Mouse (Mus musculus) G1E (cell line): ENCODE results near the gene Gm13283.

Source experiments
- CTCF ChIP-seq: IDR thresholded peaks from 2 replicates; pipeline ENCODE4 v1.5.1; 2012; ENCODE audit warnings: low read depth, low read length, inconsistent platforms, mixed read lengths
- TAL1 ChIP-seq: conservative IDR thresholded peaks from 2 replicates; pipeline ENCODE4 v1.6.1; 2012; ENCODE audit warnings: low read depth, low read length, inconsistent platforms, mixed read lengths

DNA sequence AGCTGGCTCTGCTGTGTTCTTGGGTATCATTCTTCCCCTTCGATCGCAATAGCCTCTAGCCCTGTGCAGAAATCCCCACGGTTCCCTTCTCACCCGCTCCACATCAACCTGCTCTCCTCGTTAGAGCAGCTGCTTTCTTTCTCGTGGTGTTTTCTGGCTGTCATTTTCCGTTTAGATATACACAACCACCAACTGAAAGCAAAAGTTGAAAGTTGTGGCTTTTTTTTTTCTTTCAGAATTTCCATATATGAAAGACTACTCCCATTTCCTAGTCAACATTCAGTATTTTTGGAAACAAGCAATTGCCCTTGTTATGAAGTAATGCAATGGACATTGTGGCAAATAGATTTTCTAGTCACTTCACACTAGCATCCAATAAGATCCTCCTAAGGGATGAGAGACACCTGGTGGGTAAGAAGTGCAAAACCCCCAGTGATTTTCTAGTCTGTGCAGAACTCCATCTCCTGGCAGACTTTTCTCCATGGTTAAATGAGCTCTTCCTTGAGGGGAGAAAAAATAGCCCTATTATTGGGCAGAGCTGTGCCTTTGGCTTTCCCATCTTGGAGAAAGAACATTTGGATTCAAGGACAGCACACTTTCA is 17.0 kb upstream of the Gm13283 start:
- TF ChIP-seq CTCF: no peak
- TF ChIP-seq TAL1: no peak
